Mouse (Mus musculus) adrenal gland, adult 8-10 months (tissue): ENCODE results near the gene Cfap58. TPM values are rescaled to one million over a fixed set of nuclear protein-coding genes. Genes with fewer than 3 reads are reported as not detected.

ENCODE experiments used
- DNase-seq: peaks from one replicate; pipeline ENCODE4 v3.0.0; 2022
- total RNA-seq, 4 experiments: library from RNA; stranded (reverse); gene quantifications; 2 replicates each; pipeline ENCODE4 v1.2.4; 2022

The Cfap58 gene
- under 1 TPM in 3 of 4 experiments, not detected in 1; 0.07 to 0.12 (median 0.11) TPM for total RNA-seq

DNA sequence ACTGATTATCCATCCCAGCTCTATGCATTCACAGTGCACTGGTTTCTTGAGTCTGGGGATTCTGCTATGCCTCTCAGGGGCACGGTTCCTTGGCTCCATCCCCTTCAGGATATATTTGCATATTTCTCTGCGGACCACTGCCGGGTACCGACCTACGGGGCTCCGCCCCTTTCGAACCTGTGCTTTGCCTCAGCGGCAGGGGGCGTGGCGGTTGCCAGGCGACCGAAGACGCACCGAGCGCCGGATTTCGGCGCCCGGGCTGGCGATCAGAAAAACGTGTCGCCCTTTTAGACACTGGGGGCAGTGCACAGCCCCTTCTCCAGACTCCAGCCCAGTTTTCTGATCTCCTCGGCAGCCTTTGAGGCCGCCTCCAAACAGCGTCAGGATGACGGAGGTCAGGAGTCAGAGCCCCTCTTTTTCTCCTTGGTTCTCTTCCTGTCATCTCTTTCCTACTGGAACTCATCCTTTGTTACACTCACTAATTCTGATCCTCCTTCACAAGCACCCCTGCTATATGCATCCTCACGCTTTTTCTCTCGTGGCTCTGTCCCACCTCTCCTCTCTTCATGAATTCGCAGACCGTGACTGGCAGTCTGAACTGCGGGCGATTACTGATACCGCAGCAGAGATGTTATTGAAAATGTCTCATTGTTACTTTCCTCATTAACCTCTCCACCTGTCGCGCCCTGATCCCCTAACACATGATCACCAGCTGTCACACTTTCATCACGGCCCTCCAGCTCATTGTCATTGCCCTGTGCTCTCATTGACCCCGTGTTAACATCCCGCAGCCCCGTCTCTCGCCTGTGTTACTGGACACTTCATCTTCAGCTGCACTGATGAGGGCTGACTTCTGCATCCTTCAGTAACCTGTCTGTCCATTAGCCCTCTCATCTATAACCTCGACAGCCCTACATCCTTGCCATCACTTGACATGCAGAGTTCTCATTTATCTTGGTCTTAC is at the start of gene Cfap58:
Cfap58 (plus strand) TSS at position 233 of the 964 bp plus-strand sequence.
- DNase-seq: no peak

DNA sequence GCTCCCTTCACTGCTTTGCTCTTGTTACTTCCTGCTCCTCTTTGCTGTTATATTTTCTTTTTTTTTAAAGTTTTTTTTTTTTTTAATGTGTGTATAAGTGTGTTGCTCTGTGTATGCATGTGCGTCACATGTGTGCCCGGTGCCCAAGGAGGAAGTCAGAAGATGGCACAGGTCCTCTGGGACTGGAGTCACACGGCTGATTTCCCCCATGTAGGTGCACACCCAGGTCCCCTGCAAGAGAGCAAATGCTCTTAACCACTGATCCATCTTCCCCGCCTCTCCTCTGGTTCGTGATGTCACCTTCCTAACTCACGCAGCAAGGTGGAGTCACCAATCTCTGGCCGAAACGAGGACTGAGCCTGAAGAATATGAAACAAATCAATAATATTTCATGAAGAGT is 49.4 kb upstream of the Cfap58 start:
- DNase-seq: no peak

DNA sequence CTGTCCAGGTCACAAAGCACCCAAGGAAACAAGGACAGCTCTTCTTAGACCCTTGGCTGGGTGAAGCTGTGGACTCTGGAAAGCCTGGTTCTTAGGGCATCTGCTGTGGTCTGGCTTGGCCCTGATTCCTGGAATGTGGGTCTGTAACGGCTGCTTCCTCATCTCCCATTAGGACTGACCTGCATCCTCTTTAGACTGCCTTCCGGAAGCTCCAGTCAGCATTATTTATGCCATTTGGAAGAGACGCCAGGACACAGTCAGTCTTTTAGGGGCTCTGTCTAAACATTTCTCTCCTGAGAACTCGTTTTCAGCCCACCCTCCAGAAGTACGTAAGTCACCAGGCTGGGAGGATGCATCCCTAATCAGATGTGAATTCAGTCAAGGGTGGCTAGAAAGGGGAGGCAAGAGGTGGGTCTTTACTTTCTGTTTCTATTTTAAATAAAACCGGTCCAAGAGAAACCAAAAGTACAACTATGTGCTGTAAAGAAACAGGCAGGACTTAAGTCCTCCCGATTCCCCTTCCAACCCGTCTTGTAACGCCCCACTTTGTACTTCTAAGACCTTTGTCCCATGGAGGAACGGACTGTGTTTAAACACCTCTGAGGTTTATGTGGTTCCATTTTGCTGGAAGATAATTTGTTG is 46.9 kb upstream of the Cfap58 start:
- DNase-seq: no peak

DNA sequence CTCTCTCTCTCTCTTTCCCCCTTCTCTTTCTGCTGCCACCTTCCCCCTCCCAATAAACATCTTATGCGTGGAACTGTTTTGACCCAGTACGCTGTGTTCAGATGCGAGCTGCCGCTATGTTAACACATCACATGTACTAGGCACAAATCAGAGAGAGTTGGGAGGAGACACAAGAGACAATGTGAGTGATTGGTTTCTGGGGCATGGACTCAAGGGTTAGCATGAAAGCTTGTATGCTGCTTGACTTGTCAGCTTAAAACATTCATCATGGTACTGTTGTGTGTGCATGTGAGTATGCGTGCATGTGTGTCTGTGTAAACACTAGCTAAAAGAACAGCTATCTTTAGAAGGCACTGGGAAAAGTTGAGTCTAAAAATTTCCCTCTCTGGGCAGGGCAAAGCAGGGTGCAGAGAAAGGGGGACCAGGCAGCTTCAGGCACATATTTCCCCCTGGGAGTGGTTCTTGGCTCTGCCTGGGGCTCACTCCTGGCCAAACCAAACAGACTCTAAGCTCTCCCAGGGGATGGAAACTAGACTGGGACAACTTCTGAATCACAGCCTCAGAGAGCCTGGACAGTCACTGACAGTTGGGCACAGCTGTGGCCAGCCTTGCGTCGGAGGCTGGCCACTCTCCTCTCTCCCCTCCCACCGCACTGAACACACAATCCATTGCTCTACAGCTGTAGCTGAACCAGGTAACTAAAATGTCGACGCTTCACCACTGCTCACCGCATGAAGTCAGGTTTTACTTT is 45.7 kb upstream of the Cfap58 start:
- DNase-seq: no peak

DNA sequence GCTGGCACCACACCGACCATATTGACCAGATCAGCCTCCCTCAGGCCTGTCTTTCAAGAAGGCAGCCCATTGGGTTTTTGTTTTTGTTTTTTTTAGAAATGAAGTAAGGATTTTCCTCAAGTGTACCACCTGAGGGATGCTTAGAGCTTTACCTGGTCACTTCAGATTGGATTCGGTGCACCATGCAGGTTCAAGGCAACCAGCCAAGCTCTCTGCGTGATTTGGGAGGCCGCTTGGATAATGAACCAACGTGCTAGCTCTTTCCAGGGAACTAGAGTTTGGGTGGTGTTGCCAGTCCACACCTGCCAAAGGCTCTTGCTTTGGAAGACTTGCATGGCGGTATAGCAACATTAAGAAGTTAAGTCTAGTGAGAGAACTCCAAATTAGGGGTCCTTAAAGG is 44.4 kb upstream of the Cfap58 start:
- no peak for DNase-seq

DNA sequence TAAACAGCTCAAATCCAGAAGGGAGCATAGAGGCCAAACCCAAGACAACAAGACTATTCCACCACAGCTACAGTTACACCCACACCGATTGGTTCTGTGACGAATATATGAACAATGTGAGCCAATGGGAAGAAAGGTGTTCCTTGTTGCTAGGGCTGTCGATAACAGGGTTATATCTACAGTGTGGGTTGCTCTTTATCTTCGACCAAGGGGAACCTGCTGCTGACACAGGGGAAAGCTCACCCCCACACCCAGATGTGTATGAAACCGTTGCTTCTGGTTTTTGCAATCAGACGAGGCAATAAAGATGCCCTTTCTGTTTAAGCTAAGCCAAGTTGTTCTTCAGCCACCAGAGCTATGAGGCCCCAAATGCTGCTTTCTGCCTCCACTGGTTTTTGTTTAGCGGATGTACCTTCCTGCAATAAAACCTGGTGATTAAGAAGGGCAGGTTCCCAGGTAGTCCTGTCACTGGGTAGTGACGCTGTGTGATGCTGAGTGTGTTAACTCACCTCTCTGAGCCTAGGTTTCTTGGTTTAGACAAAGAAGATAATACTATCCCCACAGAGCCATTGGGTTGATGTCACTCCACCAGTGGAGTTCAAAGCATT is 38.9 kb upstream of the Cfap58 start:
- DNase-seq: no peak

DNA sequence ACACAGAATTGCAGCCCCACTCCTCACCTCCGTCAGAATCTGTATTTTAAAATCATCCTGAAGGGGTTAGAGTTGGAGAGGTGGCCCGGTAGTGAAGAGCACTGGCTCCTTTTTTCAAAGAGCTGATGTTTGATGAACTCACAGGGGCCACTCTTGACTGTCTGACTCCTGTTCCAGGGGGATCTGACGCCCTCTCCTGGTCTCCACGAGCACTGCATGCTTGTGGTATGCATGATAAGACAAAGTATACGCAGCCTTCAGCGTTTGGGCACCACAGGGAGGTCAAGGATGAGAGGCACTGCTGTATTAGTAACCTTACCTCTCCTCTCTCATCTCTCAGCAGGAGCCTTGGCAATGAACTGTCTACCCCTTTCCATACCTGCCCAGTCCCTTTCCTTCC is 37.5 kb upstream of the Cfap58 start:
- no peak for DNase-seq

DNA sequence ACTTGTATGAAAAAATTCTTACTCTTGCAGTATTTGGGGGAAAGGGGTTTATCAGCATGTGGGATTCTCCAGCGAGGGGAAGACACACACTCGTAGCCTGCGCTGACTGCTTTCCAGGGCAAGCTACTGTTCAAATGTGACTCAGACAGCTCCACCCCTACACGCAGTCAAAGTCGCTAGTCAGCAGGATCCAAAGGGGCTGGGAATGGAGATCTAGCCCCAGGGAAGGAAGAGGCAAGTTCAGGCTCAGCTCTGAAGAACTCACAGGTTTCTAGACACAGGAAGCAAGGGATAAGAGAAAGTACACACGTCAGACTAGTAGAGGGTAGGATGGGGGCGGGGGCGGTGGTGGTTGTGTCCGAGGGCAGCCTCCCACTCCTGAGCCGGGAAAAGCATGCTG is 36.9 kb upstream of the Cfap58 start:
- DNase-seq: no peak

DNA sequence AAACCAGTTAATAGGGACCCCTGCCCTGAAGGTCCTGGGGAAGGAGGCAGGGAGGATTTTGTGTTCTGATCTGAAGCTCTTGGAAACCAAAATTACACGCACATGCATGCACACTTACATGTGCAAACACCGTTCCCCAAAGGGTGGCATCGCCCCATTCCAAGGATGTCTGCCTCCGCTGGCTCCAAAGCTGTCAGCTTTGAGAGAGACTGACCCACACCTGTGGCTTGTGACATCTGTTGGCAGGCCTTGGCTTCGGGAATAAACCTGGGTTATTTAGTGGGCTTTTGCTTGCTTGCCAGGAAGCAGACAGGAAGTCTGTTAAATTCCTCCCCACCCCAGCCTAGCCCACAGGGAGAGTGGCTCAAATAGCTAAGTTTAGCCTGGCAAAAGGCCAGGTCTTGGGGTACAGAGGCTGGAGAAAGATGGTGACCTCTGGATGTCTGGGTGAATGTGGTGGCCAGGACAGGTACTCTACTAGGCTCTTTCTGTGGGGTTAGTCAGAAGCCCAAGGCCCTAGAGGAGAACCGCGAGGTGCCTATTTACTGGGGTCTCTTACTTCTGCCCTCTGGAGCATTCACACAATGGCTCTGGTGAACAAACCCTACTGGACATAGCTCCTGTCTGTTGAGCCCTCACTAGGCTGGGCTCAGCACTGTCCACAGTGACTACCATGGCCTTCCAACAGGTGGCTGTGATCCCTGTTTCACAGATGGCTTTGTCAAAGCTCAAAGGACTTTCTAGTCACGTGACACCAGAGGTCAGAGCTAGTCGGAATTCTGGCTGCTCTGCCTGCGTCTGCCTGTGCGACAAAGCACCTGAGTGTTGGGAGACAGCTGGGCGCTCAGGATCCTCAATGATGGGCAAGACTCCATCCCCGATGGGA is 34.9 kb upstream of the Cfap58 start:
- DNase-seq: peak; percentile 48

DNA sequence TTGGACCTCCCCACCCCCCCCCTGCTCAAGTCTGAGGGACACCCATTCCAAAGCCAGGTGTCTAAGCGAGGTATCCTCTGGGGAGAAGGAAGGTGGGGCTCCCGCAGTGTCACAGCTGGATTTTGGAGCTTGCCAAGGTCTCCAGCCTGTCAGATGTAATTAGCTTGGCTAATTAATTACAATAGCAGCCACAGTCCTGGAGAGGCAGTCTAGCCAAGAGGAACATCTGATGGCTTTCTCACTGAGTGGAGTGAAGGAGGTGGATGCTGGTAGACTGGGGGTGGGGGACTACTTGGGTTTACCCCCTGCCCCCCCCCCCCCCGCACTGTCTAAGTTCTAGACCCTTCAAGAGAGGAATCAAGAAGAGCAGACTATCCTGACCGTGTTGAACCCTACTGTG is 33.8 kb upstream of the Cfap58 start:
- DNase-seq: no peak

DNA sequence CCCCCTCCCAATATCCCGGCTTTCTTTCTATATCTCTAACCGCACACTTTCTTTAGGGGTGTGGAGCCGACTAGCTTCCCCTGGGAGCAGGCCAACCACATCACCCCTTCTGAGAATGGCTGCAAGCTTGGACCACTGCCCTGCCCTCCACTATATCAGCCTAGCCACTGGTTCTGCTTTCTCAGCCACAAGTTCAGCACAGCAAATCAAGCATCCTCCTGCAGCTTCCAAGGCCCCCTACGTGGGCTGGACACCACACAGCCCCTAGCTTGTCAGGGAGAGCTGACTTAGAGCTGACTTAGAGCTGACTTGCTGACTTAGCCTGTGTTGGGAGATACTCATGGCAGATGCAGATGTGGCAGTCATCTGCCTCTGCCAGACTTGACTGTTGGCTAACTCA is 32.4 kb upstream of the Cfap58 start:
- DNase-seq: no peak

DNA sequence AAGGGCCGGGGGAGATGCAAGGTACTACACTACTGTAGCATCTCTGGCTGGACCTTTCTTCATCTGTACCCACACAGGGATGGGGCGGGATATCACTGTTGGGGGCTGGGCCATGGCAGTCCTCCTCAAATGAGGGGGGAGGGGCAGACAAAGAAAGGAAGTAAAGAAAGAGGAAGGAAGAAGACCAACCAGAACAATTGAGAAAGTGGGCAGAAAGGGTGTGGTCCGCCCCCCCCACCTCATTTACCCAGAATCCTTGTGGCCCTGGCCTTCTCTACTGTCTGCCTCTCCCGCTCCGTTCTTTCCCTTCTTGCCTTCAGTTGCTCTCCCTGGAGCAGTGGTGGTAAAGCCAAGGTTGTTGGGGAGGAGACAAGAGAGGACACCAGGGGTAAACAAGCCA is 31.9 kb upstream of the Cfap58 start:
- DNase-seq: no peak

DNA sequence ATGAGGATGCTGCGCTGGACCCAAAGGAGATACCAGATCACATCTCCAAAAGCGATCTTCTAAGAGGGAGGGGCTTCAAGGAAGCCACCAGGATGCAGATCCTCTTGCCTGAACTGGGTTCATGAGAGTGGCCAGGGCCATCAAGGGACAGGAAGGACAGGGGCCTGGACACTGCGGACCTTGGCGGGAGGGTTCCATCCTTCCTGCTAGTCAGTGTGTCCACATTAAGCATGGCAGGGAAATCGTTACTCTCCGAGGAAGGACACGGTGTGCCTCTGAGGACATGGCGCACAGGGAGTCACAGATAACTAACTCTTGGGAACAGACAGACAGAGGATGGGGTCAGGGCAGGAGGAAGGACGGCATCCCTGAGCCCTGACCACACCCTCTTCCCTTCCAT is 29.9 kb upstream of the Cfap58 start:
- DNase-seq: peak; percentile 61

DNA sequence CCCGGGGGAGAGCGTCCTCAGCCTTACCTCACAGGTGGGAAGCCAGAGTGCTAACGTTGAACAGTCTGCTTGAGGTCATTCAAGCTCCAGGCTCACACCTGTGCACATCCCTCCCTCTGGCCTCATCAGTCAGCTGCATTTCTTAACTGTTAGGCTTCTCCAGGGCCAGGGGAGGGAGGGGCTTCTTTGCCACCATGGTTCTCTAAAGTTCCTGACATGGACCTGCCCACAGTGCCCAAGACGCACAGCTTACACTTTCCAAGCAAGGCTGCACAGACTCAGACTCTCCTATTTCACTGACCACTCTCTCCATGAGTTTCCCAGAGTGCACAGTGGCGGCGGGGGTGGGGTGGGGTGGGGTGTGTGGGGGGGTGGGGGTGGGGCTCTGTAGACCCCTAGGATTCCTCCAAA is 28.5 kb upstream of the Cfap58 start:
- no peak for DNase-seq

DNA sequence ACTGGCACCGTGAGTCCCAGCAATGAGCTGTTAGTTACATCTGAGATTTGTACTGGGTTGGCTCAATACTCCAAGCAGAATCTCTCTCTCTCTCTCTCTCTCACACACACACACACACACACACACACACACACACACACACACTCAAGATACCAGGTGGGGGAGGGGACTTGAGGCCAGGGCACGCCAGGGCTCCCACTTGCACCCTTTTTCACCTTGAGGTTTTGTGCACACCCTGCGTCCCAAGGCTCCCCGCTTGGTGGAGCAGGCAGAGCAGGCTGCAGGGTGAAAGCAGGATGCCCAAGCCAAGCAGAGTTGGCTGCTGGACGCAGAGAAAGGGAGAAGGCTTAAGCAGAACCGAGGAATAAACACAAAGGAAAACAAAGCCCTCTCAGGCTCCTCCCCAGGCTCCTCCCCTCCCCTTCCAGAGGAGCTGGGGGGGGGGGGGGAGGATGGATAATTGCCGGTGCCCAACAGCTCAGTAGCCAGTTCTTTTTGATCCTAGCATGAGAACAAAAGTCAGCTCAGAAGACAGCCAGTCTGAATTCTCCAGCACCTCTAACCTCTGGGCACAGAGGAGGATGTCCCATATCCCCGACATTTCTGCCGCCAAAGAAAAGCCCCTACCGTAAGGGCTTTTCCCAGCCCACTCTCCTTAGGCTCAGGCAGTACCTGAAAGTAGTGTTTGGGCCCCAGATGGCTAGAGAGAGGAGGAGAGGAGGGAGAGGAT is 27.9 kb upstream of the Cfap58 start:
- no peak for DNase-seq

DNA sequence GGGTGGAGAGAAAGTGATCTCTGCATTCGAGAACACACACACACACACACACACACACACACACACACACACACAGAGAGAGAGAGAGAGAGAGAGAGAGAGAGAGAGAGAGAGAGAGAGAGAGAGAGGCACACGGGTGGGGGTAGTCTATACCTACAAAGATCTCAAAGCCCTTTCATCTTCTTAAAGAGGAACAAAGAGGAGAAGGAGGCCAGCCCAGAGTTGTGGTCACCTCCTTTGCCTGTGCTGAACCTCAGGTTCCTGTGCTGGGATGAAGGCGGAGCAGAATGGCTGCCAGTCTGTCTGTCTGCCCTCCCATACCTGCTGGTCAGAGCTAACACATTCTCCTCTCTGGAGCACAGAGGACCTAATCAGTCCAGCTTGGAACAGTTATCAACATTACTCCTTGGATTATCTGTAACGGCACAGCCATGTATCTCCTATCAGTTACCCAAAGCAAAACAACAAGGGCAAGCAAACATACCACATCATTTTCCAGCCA is 27.3 kb upstream of the Cfap58 start:
- no peak for DNase-seq

DNA sequence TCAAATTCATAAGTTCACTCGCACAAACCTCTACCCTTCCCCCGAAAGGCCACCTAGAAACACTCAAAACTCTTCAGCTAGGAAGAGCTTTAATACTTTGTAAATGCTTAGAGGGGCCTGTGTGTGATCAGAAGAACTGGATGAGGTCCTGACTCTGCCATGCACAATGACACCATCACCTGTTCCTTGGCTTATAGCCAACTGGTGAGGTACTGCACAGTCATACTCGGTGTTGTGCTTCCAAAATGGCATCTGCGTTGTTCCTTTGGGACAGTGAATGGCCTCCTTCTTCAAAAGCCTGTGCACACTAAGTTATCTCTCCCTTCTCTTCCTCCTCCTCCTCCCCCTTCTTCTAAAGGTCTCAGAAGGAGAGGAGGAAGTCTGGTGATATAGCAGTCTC is 26.7 kb upstream of the Cfap58 start:
- no peak for DNase-seq

DNA sequence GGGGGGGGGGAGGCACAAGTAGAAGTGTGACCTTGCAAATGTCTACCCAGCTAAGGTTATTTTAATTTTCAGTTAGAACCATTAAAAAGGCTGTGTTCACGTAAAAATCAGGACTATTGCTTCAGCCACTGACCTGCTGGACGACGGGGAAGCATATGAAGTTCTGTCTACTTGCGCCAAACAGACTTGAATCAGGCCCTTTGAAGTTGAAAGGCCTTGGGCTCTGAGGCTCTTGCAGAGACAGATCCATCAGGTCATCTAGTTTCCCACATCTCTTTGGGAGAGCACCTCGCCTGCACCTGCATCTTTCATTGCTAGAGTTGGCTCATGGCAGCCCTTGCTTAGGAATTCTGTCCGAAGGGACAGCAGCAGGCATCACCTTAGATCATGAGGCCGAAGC is 24.1 kb upstream of the Cfap58 start:
- no peak for DNase-seq

DNA sequence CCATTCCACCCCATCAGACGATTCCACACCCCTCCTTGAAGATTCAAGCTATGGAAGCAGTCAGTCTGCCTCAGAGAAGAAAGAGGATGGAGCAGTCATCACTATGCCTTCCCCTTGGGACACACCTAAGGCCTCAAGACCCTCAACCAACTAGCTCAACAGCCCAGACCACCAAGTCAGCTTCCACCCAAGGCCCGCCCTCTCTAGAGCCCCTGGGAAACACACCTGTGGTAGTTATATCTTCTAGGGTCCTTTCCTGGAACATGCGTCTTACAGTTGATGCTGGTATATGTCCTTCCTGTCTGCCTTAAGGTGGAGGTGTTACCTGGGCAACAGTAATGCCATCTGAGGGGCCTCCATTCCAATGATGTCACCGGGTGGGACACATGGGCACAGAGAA is 23.3 kb upstream of the Cfap58 start:
- no peak for DNase-seq

DNA sequence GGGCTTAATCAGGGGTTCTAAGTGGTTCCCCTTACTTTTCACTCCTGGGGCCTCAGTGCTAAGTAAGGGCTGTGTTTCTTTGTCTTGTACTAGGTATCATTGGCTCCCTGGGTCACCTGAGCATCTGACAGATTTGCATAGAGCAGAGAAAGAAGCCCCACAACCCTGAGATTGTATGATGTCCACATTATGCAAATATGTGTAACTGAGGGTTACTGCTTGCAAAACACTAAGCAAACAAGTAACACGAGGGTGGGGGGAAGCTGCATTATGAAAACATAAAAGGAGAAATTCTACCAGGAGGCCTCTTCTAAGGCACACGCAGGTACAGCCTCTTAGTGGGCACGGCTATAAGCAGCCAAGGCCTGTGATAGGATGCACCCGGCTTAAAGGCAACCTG is 22.2 kb upstream of the Cfap58 start:
- no peak for DNase-seq

DNA sequence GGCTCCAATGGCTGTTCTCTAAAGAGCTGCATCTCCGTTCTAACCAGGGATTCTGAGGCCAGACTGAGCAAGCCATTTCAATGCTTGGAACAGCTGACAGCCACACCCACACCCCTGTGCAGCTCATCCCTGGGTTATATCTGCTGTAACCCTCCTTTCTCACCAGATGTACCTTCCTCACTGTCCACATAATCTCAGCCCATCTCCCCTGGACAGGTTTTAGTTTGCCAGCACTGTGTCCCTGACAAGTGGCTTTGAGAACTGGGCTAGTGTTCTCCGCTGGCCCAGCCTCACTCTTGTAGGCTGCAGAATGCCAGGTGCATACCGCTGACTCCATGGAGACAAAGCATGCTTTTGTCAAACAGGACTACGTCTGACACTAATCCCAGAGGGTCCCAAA is 20.1 kb upstream of the Cfap58 start:
- DNase-seq: no peak
